Mouse (Mus musculus): Measurements from ENCODE around the gene Mical3.

The Mical3 gene

DNA sequence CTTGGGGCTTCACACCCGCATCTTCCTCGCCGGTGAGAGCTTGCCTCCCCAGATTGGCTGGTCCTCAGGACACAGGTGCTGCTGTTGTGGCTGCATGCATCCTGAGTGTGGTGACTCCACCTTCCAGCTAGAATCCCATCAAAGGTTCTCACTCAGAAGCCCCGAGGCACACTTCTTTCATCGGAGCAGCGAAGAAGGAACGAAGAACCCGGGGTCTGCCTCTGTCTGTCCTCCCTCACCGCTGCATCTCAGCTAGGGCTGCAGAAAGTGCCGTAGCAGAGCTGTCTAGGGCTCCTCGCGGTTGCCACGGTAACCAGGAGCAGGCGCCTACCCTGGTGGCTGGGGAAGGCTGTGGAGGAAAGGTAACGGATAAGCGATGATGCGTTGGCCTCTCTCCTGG, at the start of gene Mical3:
Gene Mical3 (minus strand): TSS at position 227 of the 400 bp plus-strand sequence.
- DNase-seq (ENCODE audit: low spot score): no peak

DNA sequence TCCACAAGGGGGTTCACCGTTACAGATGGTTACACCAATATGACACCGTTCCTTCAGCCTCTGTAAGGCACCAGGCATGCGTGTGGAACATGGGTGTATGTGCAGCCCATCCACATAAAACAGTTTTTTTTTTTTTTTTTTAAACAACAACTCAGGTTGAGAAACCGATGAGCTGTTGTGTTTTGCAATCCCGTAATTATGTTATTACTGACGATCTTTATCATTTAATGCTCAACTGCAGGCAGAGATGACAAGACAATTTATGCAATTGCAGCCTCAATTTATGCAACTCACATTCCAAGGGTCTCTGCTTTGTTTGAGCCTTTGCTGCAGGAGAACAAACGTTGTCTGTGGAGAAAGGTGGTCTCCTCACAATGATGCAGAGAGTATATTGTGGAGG, 49.0 kb upstream of the Mical3 start:
- DNase-seq (ENCODE audit: low spot score): no peak

DNA sequence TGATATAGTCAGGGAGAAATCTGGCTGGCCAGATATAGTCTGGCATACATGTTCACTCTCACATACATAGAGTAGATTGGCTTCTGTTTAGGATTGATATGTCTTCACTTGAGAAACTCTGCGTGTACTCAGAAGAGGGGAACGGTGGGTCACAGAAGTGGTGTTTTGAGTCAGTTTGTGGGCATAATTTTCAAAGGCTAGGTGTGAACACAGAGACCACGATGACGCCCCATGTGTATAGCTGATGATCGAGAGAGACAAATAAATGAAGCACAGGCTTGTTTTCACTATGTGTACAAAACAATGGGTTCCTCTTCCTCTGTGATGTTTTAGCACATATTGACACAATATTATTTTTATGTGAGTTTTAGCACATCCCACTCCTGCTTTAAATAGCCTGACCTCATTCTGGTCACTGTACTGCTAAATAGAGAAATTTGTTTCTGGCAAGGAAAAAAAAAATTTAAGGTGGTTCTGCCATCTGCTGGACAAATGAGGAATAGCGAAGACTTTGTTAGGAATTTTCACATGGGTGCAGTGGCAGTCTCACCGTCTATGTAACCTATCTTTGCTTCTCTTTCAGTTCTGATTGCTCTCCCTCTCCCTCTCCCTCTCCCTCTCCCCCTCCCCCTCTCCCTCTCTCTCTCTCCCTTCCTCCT, 48.0 kb upstream of the Mical3 start:
- peak; percentile 60 for DNase-seq (ENCODE audit: low spot score)

DNA sequence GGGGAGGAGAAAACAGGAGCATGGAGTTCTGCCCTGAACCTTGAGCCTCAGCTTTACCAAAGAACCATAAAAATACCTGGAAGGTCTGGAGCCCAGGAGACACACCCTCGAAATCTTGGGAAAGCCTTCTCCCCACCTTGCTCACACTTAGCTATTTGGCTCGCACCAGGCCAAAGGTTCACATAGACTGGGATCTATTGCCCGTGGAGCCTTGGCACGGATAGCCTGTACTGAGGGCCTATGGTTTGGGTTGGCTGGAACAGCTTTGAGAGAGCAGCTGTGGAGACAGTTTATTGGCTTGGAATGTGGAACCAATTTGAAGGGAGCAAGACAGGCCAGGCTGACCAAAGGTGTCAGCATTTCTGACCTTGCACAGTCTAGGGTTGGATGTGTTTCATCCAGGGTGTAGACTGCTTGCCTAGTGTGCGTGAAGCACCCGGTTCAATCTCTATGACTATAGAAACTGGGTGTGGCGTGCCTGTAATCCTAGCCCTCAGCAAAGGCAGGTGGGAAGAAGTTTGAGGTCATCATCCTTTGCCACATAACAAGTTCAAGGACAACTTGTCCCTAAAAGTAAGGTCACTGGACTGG, 46.4 kb upstream of the Mical3 start:
- no peak for DNase-seq (ENCODE audit: low spot score)

DNA sequence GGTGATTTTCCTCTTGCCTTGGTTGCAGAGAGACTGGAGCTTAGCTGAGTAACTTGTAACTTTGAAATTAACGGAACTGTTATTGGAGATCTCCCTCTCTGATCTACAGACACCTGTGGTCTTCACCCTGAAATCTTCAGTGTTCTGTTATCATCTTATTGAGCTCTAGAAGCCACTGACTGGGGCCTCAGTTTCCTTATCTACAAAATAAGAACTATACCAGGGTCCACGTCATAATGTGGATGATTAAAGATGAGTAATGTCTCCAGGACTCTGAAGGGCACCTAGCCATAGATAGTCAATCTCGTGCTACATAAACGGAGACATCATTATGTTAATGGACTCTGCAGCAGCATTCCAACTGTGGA, 45.9 kb upstream of the Mical3 start:
- no peak for DNase-seq (ENCODE audit: low spot score)

DNA sequence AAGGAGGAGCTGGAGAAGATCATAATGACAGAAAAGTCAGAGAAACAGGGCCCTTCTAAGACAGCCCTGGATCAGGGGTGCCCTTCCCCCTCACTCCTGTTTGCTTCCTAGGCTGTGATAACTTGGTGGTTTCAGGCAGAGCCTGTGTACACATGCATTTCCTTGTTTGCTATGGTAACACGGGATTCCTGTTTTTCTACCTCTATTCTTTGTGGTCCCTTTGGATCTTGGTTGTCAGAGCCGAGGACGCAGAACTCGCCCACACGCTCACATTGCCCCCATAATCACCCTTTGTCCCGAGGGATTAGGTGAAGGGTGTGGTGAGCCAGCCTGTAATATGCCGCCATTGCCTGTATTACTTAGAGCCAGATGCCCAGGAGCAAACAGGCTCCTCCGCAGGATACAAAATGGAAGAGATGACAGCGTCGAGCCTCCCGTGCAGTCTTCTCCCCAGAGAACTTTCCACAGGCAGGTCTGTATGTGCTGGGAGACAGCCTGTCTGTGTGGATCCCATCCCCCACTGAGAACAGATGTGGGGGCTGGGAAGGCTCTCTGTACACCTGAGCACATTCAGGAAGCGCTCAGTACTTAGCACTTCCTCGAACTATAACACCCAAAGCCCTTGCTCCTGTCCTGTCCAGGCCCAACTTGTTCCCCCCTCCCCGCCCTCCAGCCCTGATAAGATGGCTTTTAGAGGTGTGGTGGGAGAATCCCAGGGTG, 45.4 kb upstream of the Mical3 start:
- DNase-seq (ENCODE audit: low spot score): peak; percentile 45

DNA sequence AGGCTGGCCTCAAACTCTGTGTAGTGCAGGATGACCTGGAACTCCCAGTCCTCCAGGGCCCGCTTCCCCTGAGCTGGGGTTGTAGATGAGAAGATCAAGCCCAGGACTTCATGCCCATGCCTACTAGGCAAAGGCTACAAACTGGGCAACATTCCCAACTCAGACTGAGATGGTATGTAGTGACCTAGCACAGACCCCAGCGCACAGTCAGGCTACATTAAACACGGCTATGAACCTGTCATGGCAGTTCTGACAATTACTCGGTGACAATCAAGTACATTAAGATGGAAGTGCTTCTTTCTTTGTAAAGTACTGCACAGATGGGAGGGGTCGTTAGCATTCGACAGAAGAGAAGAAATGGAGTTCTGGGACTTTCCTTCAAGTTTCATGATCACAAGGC, 44.0 kb upstream of the Mical3 start:
- no peak for DNase-seq (ENCODE audit: low spot score)

DNA sequence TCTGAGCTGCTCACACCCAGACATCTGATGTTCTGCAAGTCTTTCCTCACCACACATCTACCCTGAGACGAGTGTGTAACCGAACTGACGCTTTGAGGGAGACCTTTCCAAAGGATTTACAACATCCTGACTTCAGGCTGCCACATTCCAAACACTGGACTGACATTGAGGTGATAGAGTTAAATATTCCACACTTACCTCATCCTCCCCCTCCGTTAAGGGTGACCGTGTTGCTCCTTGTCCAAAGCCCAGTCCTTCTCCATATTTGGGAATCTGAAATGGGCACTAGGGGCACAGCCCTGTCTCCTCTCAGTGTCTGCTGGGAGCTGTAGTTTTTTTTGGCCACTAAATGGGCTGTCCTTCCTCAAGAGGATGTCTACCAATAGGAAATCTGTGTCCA, 42.7 kb upstream of the Mical3 start:
- no peak for DNase-seq (ENCODE audit: low spot score)

DNA sequence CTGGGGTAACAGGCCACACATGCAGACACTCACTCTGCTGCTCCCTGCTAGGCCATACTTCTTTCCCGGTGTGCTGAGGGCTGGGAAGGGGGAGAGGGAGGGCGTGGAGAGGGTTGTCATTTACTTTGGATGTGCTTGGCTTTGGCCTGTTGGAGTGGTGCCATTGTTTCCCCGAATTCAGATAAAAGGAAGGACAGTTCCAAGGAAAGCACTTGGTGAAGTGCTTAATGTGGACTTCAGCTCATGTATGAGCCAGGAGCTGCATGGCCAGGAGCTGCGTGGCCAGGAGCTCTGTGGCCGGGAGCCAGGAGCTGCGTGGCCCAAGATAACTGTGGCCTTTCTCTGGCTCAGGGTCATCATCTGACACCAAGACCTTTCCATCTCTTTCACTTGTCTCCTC, 40.3 kb upstream of the Mical3 start:
- DNase-seq (ENCODE audit: low spot score): peak; percentile 40

DNA sequence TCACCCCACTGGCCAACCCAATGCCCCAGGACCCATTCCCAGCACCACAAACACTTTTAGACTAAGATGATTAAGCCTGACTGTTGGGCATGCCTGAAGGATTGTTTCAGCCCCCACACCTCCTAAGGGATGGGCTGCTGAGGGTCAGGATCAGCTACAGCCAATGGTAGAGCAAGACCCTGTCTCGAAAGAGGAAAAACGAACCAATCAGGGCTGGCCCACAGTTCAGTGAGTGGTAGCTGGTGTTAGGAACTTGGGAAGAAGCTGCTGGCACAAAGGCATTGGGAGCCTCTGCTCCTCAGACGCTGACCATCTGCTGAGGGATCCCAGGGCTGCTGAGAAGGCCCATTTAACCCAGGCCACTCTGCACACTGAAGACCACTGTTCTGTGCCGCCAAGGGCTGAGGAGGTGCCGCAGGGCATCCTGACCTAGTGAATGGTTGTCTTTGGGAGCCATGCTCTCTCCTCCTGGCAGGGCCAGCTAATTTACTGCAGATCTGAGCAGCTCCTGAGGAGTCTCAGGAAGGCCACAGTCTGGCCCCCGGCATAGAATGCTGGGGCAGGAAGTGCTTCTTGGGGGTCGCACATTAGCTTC, 36.7 kb upstream of the Mical3 start:
- DNase-seq (ENCODE audit: low spot score): no peak

DNA sequence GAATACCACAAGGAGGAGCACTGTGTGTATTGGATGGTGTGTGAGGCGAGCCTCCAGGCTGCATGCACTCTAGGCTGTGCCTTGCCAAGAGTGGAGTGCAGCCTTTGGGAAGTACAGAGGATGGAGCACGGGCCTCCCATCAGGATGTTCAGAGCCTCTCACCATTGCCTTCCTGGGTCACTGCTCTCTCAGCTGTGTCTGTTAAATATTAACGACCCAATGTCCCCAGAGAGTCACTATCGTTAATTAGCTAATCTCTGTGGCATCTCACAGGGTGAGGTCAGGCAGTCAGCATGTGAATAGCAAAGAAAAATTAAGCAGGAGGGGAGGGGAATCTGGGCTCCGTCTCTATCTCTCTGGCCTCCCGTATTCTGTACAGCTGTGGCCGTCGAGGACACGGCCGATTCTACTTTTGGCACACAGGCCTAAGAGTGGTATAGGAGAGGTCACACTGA, 35.3 kb upstream of the Mical3 start:
- DNase-seq (ENCODE audit: low spot score): peak; percentile 33

DNA sequence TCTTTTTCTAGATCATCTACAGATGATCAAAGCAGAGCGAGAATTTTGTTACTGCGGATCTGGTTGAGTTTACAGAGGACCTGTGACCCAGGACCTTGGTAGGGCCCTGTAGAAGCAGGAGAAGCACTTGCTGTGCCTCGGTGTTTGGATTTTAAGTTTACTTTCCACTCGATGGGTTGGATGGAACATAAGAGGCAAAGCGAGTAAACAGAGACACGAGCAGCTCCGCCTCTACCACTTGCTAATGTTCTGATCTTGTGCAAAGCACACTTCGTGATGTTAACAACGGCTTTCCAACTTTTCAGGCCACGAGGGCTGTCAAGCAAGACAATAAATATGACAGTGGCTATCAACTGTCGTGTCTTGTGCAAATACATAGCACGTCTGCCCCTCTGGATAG, 31.8 kb upstream of the Mical3 start:
- DNase-seq (ENCODE audit: low spot score): no peak

DNA sequence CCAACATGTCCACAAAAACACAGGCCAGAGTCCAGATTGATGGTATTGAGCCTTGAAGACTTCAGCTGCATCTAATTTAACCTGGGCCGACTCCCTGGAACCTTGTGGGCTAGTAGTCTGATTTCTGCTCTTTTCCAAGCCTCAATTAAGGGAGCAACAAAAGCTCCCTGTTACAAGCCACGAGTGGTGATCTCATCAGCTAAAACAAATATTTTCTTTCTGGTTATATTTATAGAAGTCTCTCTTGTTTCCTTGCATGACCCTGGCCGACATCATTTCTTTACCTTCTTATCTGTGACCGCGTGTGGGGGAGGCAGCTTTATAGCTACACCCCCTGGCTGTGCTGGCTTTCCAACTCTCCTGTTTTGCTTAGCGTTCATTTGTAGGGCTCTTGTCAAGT, 29.3 kb upstream of the Mical3 start:
- no peak for DNase-seq (ENCODE audit: low spot score)

DNA sequence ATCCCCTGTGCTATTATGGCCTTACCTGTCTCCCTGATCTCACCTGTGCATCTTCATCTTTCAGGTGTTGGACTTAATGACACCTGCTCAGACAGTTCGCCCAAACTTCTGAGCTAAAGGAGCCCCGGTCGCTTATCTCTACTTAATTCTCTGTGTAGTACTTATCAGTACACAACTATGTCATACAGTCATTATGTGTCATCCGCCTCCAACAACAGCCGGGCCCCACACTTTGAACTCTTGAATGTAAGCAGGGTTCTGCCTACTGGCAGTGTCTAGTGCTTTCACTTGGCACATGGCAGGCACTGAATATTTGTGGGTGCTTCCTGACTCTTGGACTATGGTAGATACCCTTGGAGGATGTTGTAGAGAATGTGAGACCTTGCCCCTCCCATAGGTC, 28.8 kb upstream of the Mical3 start:
- no peak for DNase-seq (ENCODE audit: low spot score)

DNA sequence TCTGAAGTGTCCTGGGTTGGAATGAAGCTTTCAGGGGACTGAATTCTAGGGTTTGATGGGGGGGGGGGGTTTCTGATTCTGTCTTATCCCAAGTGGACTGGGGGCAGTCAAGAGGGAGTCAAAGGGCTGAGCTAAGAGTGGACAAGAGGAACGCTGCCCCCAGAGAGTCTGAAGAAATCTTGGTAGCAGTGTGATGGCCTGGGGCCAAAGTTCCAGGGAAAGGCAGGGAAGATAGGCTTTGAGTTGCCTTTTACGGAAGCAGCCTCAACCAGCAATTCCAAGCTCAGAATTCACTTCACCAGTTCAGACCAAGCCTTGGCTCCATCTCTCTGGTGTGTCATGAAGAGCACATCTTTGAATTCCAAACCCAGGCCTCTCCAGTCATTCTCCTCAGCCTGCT, 25.2 kb upstream of the Mical3 start:
- peak; percentile 57 for DNase-seq (ENCODE audit: low spot score)

DNA sequence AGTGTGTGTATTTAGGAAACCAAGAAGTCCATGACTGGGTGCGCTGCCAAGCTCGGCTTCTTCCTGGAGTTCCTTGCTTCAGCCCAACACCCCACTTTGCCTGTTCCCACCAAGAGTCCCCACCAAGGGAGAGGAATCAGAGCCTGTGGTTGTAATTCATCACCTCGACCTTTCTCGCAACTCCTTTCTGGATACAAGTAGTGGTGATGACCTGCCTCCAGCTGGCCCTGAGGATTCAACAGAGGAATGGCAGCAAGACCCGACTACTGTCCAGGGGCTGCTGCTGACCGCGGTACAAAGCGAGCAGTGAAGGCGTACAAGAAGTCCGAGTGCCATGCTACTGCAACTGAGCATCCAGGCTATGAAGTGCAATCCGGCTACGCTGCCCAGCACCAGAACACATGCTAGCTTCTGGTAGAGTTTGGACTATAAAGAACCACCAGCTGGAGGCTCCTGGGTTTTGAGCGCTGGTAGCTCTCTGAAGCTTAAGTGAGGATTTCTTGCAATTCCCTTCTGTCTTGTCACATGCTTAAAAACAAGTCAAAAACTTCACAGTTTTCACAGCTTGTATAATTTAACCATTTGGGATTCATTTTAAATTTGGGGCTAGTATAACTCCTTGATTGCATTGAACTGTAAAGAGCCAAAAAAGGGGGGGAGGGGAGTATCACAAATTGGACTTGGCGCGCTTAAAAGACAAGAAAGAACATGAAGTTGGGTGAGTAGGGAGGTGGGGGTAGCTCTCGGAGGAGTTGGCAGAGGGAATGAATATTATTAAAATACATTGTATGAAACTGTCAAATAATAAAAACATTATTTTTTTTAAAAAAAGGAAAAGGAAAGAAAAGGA, 23.9 kb upstream of the Mical3 start:
- DNase-seq (ENCODE audit: low spot score): no peak

DNA sequence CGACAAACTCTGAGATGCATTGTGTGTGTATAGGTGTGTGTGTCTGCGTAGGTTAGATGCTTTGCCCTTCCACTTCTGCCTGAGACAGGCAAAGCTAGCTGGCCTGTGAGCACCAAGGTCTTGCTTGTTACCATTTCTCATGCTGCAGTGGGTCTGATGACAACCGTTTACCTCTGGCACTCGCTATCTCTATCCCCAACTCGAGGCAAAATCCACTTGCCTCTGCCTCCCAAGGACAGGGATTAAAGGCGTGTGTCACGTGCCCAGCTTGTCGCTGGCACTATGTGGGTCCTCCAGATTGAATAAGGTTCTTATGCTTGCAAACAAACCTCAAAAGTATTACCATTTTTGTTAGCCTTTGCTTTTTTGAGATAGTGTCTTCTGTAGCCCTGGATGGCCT, 22.4 kb upstream of the Mical3 start:
- no peak for DNase-seq (ENCODE audit: low spot score)

DNA sequence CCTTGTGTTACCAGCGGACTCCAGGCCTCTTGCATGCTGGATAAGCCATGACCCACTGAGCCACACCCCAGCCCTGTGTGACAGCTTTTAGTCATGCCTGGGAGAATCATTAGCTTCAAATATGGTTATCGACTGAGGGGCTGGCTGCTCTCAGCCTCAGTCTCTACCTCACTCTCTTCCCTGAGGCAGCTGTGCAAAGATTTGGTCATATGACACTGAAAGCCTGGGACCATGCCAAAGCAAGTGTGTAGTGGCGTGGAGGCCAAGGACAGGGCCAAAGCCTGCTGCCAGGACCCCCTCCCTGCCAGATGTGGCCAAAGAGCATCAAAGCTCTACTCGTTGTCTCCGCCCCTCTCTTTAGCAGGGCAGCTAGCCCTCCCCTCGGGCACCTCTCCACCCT, 20.9 kb upstream of the Mical3 start:
- DNase-seq (ENCODE audit: low spot score): no peak

DNA sequence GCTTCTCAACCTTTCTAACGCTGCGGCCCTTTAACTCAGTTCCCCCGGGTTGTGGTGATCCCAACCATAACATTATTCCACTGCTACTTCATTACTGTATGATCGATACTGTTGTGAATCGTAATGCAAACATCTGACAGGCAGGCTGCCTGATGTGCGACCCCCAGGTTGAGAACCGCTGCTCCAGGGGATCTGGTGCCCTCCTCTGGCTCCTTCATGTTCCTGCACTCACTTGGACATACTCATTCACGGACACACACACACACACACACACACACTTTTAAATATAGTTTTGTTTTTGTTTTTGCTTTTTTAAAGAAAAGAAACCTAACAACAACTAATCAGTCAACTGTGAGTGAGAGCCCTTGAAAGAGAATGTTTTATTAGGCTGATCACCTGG, 19.3 kb upstream of the Mical3 start:
- no peak for DNase-seq (ENCODE audit: low spot score)

DNA sequence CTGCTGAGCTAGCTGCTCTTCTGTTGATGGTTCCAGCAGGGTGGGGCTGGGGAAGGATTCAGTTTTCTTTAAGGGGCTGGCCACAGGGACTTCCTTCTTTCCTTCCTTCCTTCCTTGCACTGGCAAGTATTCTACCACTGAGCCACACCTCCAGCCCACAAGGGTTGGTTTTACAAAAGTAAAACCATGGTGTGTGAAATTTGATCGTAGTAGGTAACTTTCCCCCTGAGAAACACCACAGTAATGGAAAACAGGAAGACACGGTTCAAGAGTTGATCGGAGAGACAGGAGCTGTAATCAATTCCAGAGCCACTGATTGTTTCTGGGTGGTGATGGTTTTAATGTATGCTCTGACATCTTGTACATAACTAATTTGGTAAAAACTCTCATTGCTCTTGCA, 18.6 kb upstream of the Mical3 start:
- DNase-seq (ENCODE audit: low spot score): no peak

DNA sequence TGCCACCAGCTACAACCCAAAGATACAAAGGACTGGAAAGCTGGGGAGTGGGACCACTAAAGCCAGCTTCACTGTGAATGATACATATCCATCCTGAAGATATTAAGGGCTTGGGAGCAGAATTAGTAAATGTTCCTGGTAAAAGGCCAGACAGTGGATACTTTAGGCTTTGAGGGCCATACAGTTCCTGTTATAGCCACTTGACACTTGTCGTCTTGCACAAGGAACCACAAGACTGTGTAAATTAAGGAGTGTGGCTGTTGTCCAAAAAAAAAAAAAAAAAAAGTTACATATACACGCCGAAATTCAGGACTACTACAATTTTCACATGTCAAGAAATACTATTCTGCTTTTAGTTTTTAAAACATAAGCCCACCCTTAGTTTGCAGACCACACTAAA, 17.6 kb upstream of the Mical3 start:
- no peak for DNase-seq (ENCODE audit: low spot score)

DNA sequence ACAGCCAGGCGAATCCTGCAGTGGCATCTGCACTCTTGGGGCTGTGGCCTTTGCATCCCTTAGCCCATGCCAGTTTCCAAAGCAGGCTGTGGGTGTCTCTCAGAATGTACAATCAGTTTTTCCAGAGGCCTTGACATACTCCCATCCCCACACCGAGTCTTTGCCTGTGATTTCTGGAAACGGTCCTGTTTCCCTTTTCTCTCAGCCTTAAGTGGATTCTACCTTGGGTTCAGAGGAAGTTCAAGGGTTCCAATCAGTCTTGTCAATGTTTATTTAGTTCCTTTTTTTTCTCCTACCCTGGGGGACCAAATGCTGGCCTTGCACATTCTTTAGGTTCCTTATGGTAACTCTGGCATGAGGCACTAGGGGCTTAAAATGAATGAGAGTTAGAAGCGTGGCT, 16.0 kb upstream of the Mical3 start:
- no peak for DNase-seq (ENCODE audit: low spot score)
